Mouse (Mus musculus) CD8-positive naive resting alpha-beta T cell, adult 57 days (primary cell): ENCODE measurements around the gene Nolc1. TPM values are rescaled to one million over a fixed set of nuclear protein-coding genes. Genes with fewer than 3 reads are reported as not detected.

Source experiments
- total RNA-seq: library from RNA; stranded (reverse); gene quantifications from one replicate; pipeline ENCODE4 v1.2.4, GENCODE M21; 2023

The Nolc1 gene
- total RNA-seq = 75.6 TPM

GRCm38 (mm10) chr19:46075616-46076607 lies at the start of gene Nolc1:
Nolc1 (plus strand) TSS chr19:46075863.

DNA sequence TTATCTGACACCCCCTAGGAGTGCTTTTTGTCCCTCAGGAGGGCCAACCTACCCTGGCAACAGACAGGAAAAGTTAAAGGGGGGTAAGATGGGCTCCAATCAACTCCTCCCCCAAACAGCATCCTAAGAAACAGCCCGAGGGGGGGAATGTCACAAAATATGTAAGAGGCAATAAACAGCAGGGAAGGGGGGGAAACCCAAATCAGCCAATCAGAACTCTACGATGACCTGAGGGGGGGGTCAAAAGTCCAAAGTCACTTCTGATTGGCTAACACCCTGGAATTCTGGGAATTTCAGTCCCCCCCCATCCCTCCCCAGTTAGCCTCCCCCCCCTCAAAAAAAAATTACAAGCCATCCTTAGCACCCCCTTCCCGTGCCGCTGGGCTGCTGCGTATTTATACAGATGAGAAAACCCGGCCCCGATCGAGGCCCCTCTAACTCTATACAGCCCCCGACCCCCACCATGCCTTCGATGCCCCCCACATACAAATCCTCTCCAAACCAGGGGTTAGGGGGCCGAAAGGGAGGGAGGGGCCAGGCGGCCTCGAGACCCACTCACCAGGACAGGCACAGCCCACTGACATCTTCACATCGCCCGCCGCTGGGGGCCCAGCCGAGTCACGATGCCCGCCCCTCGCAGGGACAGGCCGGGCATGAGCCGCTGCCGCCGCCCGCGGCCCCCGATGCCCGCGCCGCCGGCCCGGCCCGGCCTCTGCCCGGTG lies 31.2 kb upstream of the Nolc1 start, which contains the start of gene Pprc1:
Gene Pprc1 (plus strand): TSS at position 616 of the 722 bp plus-strand sequence.

DNA sequence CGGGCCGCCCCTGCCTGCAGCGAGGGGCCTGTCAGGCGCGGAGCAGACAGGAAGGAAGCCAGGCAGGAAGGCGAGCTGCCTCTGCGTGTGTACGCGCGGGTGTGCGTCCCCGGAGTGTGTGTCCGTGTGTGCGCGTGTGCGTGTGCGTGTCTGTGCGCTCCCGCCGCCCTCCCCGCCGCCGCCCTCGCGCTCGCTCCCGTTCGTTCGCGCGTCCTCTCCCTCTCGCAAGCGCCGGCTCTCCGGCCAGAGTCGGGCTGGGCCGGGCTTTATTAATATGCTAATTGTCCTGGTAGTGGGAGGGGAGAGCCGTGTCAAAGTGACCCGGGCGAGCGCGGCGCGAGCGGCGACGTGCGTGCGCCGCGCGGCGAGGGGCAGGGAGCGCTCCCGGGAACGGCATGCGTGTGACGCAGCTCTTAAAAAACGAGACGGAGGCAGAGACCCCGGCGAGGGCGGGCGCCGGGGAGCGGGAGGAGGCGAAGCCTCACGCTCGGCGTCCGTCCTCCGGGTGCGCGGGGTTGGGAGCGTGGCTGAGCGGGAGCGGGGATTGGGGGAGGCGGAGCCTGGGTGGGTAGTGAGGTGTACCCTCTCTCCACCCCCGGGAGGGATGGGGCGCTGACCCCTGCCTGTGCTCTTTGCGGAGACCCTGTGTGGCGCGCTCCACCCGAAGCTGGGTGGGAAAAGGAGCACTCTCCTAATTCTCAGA lies 30.5 kb upstream of the Nolc1 start, which contains the start of gene Ldb1:
Gene Ldb1 (minus strand): TSS at position 222 of the 703 bp plus-strand sequence.

GRCm38 (mm10) chr19:46131694-46132525 lies 56.2 kb downstream of the Nolc1 start, which contains the start of gene Elovl3:
Elovl3 (plus strand) TSS chr19:46131897.

Other genes with a start within 250 kb of the Nolc1 start
- 15.2 TPM for gene Armh3, start 77.4 kb upstream of the Nolc1 start, total RNA-seq
- 7.8 TPM for gene Hps6, start 72.4 kb upstream of the Nolc1 start, total RNA-seq
- 108 TPM for gene Pprc1, start 31.0 kb upstream of the Nolc1 start, total RNA-seq
- gene Ldb1, start 30.6 kb upstream of the Nolc1 start, total RNA-seq = 364 TPM
- not detected for gene Elovl3, start 56.0 kb downstream of the Nolc1 start, total RNA-seq
- gene Pitx3, start 72.5 kb downstream of the Nolc1 start, total RNA-seq = not detected
- gene Gbf1, start 76.6 kb downstream of the Nolc1 start, total RNA-seq = 103 TPM
- 63.7 TPM for gene Nfkb2, start 228.5 kb downstream of the Nolc1 start, total RNA-seq